Mouse (Mus musculus) embryo, embryonic 11 days (tissue): ENCODE results near the gene Vdr.
A peak's percentile ranks its signal among the peaks of the same experiment; 100 is the strongest.

ENCODE experiments used
- DNase-seq: peaks from one replicate; pipeline ENCODE4 v3.0.0-alpha.2; 2015

Vdr gene

DNA sequence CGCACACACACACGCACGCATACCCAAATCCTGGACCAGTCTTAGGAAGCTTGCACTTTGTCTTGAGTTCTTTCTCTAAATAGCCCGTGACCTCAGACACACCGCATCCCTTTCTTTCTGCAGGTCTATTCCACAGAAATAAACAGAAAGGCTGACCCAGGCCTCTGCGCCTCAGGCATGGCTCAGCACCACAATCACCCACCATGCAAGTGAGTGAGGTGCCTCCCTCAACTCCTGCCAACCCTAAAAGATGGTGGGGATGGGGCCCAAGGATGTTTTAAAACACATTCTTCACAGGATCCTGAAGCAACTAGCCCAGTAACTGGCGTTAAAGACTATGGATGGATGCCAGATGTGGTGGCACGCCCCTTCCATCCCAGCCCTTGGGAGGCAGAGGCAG lies 83.0 kb downstream of the Vdr start:
- no peak for DNase-seq

DNA sequence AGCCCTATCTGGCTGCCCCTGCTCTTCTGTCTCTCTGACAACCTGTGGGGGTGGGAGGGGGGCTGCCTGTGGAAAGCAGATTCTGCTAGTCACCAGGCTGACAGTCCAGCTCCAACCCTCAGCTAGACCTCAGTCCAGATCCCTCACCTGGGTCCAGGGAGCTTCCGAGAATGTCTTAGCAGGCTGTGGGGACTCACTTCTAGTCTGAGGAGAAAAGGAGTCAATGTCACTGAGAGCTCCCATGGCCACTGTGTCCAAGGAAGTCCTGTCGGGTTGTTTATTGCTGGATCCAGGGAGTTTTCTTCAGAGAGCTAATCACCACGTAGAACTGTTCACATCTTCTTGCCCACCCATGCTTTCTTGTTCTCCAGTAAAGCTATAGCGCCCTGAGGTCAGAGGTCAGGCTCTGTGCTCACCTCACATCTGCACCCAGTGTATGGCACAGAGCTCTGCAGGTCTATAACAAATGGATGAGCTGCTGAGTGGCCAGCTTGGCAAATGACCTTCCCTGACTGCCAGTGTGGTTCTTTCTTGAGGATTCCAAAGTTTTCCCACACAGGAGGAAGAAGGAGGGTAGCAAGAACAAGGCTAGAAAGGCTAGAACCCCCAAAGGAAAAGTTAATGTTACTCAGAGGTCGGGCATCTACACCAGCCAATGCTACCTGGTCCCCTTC lies 83.7 kb downstream of the Vdr start:
- DNase-seq: no peak

GRCm38 (mm10) chr15:97825941-97826587 lies 84.4 kb downstream of the Vdr start:
- DNase-seq: no peak

- DNase-seq: peak; percentile 62
Observed at GRCm38 (mm10) chr15:97825071-97825940, 85.1 kb downstream of the Vdr start.

DNA sequence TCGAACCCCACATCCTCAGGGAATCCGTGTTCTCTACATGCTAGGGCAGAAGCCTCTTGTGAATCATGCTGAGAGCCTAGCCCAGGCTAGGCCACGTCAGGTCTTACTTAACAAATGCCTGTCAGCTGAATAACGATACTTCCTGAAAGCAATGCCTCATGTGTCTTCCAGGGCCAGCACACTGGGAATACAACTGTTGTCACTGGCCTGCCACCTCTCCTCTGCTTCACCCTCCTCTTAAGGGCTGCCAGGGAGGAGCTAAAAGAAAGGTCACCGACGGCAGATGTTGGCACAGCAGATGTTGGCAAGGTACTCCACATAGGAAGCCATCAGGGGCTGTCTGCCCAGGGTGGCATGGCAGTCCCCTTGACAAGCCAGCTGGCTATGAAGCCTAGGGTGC lies 86.4 kb downstream of the Vdr start:
- DNase-seq: no peak

DNA sequence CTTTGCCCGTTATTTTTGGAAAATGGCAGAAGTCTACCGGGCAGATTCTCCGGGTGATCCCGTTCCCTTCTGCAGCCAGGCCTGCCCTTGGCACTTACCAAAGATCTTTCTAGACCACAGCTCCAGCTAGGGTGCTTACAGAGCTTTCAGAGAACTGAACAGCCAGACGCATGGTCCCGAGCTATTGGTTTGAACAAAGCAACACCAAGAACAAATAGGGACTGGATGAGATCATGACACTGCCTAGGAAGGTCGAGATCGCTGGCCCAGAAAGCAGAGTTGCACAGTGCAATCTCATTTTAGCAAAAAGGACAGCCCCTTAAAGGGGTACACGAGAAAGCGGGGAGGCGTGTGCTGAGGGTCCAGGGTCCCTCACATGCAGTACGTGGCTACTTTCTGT lies 87.0 kb downstream of the Vdr start:
- DNase-seq: no peak

- no peak for DNase-seq
Observed at GRCm38 (mm10) chr15:97822545-97823228, 87.7 kb downstream of the Vdr start.

- DNase-seq: no peak
Observed at GRCm38 (mm10) chr15:97821983-97822363, 88.5 kb downstream of the Vdr start.

- DNase-seq: peak; percentile 35
Observed at GRCm38 (mm10) chr15:97821321-97821982, 89.0 kb downstream of the Vdr start.

DNA sequence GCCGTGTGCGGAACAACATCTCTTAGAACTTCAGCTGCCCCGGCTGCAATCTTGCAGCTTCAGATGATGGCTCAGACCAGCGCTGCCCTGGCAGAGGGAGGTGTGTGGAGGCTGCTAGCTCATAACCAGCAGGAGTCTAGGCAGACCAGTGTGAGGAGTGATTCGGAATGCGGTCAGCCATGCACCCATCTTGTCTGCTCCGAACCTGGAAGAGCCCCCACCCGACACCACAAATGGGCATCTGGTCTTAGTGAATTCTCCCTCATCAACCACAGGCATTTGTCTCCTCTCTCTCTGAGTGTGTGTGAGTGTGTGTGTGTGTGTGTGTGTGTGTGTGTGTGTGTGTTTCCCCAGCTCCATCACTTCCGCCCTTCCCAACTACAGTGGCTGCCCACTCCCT lies 90.5 kb downstream of the Vdr start:
- DNase-seq: no peak

DNA sequence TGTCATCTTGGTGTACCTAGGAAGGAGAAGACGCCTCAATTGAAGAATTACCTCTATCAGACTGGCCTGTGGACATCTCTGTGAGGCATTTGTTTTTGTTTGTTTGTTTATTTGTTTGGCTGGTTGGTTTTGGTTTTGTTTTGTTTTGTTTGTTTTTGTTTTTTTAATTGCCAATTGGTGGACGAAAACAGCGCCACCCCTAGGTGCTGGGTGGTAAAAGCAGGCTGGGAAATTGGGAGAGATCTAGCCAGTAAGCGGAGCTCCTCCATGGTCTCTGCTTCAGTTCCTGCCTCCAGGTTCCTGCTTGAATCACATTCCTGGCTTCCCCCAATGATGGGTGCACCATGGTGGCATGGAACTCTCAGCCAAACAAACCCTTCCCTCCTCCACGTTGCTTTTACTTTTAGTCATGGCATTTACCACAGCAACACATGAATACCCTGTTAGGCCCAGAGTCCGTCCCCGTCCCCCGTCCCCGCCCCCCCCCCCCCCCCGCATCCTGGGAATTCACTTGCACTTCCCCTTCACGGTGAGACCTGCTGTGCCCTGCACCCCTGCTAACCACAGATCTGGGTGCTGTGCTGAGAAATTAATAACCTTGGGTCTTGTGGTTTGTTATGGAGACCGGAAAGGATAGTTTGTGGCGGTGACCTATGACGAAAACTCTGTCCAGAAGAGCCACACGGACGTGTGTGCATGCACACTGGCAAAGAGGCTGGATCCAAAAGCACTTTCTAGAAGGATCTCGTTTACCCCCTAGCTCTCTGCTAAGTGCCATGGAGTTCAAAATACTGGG lies 94.0 kb downstream of the Vdr start:
- no peak for DNase-seq

DNA sequence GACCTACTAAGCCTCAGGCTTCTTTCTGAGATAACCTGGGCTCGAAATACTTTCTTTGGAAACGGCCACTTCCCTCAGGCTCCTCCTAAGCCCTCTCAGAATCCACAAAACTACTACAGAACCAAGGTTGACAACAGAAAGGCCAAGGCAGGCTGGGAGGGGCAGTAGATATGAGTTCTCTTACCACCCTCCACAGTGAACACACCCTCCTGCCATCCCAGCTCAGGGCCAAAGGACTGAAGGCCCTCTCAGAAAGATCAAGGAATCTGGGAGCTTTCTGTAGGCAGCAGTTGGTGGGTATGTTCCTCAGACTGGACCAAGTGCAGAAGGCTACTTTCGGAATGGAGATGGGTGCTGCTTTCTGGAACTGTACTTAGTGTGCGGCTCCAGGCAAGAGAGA lies 95.2 kb downstream of the Vdr start:
- DNase-seq: no peak

DNA sequence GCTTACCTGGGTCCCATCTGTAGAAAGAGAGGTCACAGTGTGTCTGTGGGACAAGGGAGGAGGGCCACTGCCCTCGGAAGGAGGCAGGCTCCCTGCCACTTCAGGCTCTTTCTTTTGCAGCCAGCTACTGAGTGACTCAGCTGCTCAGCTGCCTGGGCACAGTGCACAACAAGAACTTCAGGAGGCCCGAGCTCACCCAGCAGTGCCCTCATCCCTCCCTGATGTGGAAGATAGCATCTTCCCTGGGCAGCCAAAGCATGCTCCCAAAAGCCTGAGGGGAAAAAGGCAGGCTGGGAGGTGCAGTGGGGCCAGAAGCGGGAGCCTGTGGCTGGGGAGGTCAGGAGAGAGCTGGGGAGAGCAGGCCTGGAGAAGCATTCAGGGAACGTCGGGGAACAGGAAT lies 95.7 kb downstream of the Vdr start:
- no peak for DNase-seq

DNA sequence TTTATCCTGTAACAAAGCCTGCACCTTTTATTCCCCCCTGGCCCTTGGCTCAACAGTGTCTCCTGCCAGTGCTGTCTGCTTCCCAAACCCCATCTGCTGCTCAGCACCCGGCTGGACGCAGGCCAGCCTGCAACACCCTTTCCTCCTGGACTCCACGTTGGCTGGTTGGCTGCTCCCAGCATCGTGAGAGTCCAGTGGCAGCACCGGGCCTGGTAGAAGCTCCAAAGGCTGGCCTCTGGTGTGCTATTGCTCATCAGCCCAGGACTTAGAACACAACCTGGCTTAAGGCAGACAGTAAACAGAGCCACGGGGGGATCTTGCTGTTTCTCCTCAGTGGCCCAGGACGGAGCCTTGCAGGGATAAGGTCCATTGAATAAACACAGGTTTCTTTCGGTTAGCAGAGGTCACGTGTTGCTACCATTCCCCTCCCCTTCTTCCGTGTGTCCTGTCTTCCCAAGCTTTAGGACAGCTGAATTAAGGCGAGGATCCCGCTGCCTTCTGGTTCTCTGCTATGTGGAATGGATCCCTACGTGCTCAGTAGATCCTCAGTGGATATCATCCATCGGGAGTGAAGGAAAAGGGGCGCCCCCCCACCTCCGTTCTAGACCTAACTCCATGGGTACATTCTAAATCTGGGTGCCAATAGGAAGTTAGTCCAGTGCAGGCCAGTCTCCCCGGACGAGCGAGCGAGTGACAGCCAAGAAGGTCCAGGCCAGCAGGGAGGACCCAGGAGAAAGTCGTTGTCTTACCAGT lies 96.8 kb downstream of the Vdr start:
- no peak for DNase-seq

GRCm38 (mm10) chr15:97812875-97813274 lies 97.6 kb downstream of the Vdr start:
- no peak for DNase-seq

GRCm38 (mm10) chr15:97812126-97812525 lies 98.3 kb downstream of the Vdr start:
- no peak for DNase-seq

DNA sequence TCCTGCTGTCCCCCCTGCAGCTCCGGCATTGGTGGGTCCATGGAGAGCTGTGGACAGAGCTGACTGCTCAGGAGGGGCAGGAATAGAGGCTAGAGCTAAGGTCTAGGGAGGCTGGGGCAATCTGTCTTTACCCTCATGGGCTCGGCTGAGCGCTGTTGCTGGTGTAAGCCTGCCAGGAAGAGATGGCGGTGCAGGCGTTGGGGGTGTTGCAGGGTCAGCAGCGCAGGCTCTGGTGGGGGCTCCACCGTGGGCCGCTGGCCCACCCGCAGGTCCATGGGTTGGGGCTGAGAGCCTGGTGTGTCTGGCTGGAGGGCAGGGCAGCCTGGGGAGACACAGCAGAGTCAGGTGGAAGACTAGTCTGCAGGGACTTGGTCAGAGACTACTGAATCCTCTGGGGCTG lies 99.1 kb downstream of the Vdr start:
- no peak for DNase-seq

DNA sequence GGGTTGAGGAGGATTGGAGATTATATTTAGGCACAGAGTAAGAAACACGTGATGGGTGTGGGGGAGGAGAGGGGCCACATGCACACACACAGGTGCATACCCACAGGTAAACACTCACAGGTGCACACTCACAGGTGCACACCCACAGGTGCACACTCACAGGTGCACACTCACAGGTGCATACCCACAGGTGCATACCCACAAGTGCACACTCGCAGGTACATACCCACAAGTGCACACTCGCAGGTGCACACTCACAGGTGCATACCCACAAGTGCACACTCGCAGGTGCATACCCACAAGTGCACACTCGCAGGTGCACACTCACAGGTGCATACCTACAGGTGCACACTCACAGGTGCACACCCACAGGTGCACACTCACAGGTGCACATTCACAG lies 100.0 kb downstream of the Vdr start:
- no peak for DNase-seq

DNA sequence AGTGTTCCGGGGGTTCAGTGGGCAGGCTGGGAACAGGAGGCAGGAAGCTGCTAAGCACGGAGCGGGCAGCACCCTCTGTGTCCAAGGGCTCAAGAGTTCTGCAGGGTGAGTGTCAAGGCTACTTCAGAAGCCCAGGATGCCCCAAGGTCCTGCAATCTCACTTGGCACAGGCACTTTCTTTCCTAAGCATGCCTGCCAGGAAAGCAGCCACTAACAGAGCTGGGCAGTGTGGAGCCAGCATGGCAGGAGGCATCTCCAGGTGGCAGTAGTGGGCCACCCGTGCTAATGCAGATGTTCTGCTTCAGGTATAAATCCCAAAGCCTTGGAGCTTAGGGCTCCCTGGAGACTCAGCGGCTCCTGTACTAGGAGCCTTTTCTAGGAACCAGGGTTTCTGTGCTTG lies 100.5 kb downstream of the Vdr start:
- no peak for DNase-seq

- no peak for DNase-seq
Observed at GRCm38 (mm10) chr15:97809206-97809605, 101.2 kb downstream of the Vdr start.

- DNase-seq: no peak
Observed at GRCm38 (mm10) chr15:97808532-97808931, 101.9 kb downstream of the Vdr start.
